Mouse (Mus musculus): ENCODE measurements at regions not wholly inside any gene's neighbourhood (a gene's known extent, or its start where the extent isn't known, plus 50 kb on each side); places are given as distances from the start of the nearest gene placed in this dataset.

- TF ChIP-seq GATA1 (IDR thresholded peaks at IDR 0.05; ENCODE audit: borderline replicate concordance, low read length) (no peak), FLI1 (IDR thresholded peaks at IDR 0.05; ENCODE audit: low read length) (no peak)
Observed at GRCm38 (mm10) chr4:93886631-93887030, 551.3 kb upstream of the Tusc1 start.
